9 mouse cellular contexts compared by ENCODE assay signal in the genomic region with DNA sequence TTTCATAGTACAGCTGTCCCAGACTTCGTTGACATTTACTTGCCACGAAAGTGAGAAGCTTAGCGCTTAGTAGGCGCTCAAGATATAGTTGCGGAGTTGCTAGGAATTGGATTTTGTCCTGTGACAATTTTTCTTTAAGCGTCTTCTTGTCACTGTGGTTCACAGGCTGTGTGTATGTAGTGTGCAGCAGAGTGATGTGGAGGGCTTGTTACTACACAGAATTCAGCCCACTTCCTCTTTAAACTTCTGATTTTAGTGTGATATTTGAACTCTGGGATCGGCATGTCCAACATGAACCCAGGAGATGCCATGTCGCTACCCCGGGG. TPM values are rescaled to one million over a fixed set of nuclear protein-coding genes. Genes with fewer than 3 reads are reported as not detected.
DNase-seq lines count a peak whose midpoint lies in the region; ATAC-seq lines count a peak whose summit lies in the region.
"Had no signal": no experiment of that assay in that cellular context is flagged by ENCODE, and none has a peak within 500 bp of the region (broad histone marks: within the 10 kb centered on the region; RNA-seq: fewer than 3 reads in every experiment).

No protein-coding gene starts in this region.

- no peak for ATAC-seq in heart, embryonic 16.5 days (replicated peaks; ENCODE audit: extremely low read depth, insufficient read depth, low FRiP score)
- peak; percentile 9; the same call in 1 of the 2 replicates for ATAC-seq in hindbrain, embryonic 14.5 days (ENCODE audit: low FRiP score)
- 0 out of 2 replicates have a peak, but pooled peaks have one; percentile 1 for ATAC-seq in midbrain, embryonic 14.5 days (ENCODE audit: low FRiP score, low TSS enrichment)

- peak overlapping the region; percentile 87 for H3K4me2 ChIP-seq in heart, embryonic 16.5 days (ENCODE audit: low read depth, low read length)
- peak overlapping the region; percentile 70 for H3K4me2 ChIP-seq in hindbrain, embryonic 14.5 days (replicated peaks)
- peak overlapping the region; percentile 85 for H3K4me2 ChIP-seq in midbrain, embryonic 14.5 days (ENCODE audit: low read length)

- DNase-seq in heart, postnatal 25 days (ENCODE audit: low spot score) = no peak
- DNase-seq in MEL-GATA-1-ER (ENCODE audit: extremely low read depth, low read depth) = peak; percentile 31
- no peak for DNase-seq in hindbrain, embryonic 14.5 days (ENCODE audit: low spot score)
- DNase-seq in midbrain, embryonic 14.5 days = no peak
- DNase-seq in gastrocnemius, postnatal 25 days = no peak
- no peak for DNase-seq in adrenal gland, adult 8-10 months
- no peak for DNase-seq in right cerebral cortex, postnatal 36 days (ENCODE audit: low spot score in 2 of 2)

- peak overlapping the region; percentile 90 for H3K4me3 ChIP-seq in heart, embryonic 16.5 days (ENCODE audit: low read length)
- H3K4me3 ChIP-seq in hindbrain, embryonic 14.5 days (replicated peaks; ENCODE audit: low read length) = peak overlapping the region; percentile 54
- peak overlapping the region; percentile 77 for H3K4me3 ChIP-seq in midbrain, embryonic 14.5 days (replicated peaks; ENCODE audit: low read depth, low read length)

- H3K9ac ChIP-seq in heart, embryonic 16.5 days (ENCODE audit: low read length) = peak overlapping the region; percentile 91
- peak overlapping the region; percentile 65 for H3K9ac ChIP-seq in hindbrain, embryonic 14.5 days
- peak overlapping the region; percentile 74 for H3K9ac ChIP-seq in midbrain, embryonic 14.5 days (replicated peaks; ENCODE audit: low read length)

- H3K36me3 ChIP-seq in heart, embryonic 16.5 days (ENCODE audit: control insufficient read depth, insufficient read depth) = no peaks in the 10 kb centered on the region
- H3K36me3 ChIP-seq in hindbrain, embryonic 14.5 days (replicated peaks; ENCODE audit: control insufficient read depth, insufficient read depth) = no peaks in the 10 kb centered on the region
- H3K36me3 ChIP-seq in midbrain, embryonic 14.5 days (ENCODE audit: control insufficient read depth, insufficient read depth, low read length) = no peaks in the 10 kb centered on the region

- no peaks in the 10 kb centered on the region for H3K27me3 ChIP-seq in heart, embryonic 16.5 days (ENCODE audit: control insufficient read depth, insufficient read depth, low read length)
- H3K27me3 ChIP-seq in hindbrain, embryonic 14.5 days (ENCODE audit: control insufficient read depth, insufficient read depth, low read length) = no peaks in the 10 kb centered on the region
- H3K27me3 ChIP-seq in midbrain, embryonic 14.5 days (ENCODE audit: control insufficient read depth, insufficient read depth, low read length) = no peaks in the 10 kb centered on the region

- H3K27ac ChIP-seq in heart, embryonic 16.5 days (ENCODE audit: low read length) = peak overlapping the region; percentile 78
- H3K27ac ChIP-seq in hindbrain, embryonic 14.5 days = 0 out of 2 replicates have a peak overlapping the region, but pooled peaks have one; percentile 76
- H3K27ac ChIP-seq in midbrain, embryonic 14.5 days (replicated peaks; ENCODE audit: low read depth, low read length) = no peak overlapping the region

- H3K4me1 ChIP-seq in heart, embryonic 16.5 days (ENCODE audit: control insufficient read depth, insufficient read depth, low read length) = peaks cover 4% of the 10 kb centered on the region; the same call in 1 of the 2 replicates
- H3K4me1 ChIP-seq in hindbrain, embryonic 14.5 days (replicated peaks; ENCODE audit: control insufficient read depth, insufficient read depth, low read length) = peaks cover 7% of the 10 kb centered on the region; the same call in 1 of the 2 replicates
- no peaks in the 10 kb centered on the region for H3K4me1 ChIP-seq in midbrain, embryonic 14.5 days (ENCODE audit: control insufficient read depth, insufficient read depth, low read length)

- 41% methylated on average over 9 of the region's 9 CpGs for WGBS in heart, embryonic 16.5 days
- WGBS in hindbrain, embryonic 14.5 days = 53% methylated on average over 9 of the region's 9 CpGs
- 49% methylated on average over 9 of the region's 9 CpGs for WGBS in midbrain, embryonic 14.5 days

- intact Hi-C loops in heart, postnatal 25 days (cut with DNase I) = no loop called here

- no peaks in the 10 kb centered on the region for H3K9me3 ChIP-seq in heart, embryonic 16.5 days (replicated peaks; ENCODE audit: control insufficient read depth, low read length)
- H3K9me3 ChIP-seq in hindbrain, embryonic 14.5 days (ENCODE audit: control insufficient read depth, low read length) = no peaks in the 10 kb centered on the region
- H3K9me3 ChIP-seq in midbrain, embryonic 14.5 days (ENCODE audit: control insufficient read depth, low read length) = no peaks in the 10 kb centered on the region

RNA-seq across cellular contexts. Expression of a gene that starts 0.7 kb away (rescaled TPM):
- polyA plus RNA-seq in heart, embryonic 16.5 days (2015; fragmentation: Nextera tagmentation; extraction: Ambion mirVana) = 21.8 and 23.4 TPM in 2 replicates
- total RNA-seq in heart, postnatal 25 days (2021) = 10 to 100 TPM; 25.5 to 27.3 TPM
- polyA plus RNA-seq in hindbrain, embryonic 14.5 days (2014; fragmentation: Nextera tagmentation; extraction: Ambion mirVana) = 31.3 and 33.9 TPM in 2 replicates
- polyA plus RNA-seq in midbrain, embryonic 14.5 days (2014; fragmentation: Nextera tagmentation; extraction: Ambion mirVana) = 28.6 and 31.3 TPM in 2 replicates
- total RNA-seq in gastrocnemius, postnatal 25 days (2021) = 10 to 100 TPM; 13.9 to 19.0 TPM
- total RNA-seq in adrenal gland, adult 8-10 months (2022) = 10 to 100 TPM; 24.3 to 26.0 (median 25.0) TPM

RNA-seq across cellular contexts. Expression of a gene that starts 37.3 kb away (rescaled TPM):
- not detected in 2 replicates for polyA plus RNA-seq in heart, embryonic 16.5 days (2015; fragmentation: Nextera tagmentation; extraction: Ambion mirVana)
- not detected for total RNA-seq in heart, postnatal 25 days (2021)
- not detected in 2 replicates for polyA plus RNA-seq in hindbrain, embryonic 14.5 days (2014; fragmentation: Nextera tagmentation; extraction: Ambion mirVana)
- polyA plus RNA-seq in midbrain, embryonic 14.5 days (2014; fragmentation: Nextera tagmentation; extraction: Ambion mirVana) = not detected in 2 replicates
- total RNA-seq in gastrocnemius, postnatal 25 days (2021) = not detected
- not detected for total RNA-seq in adrenal gland, adult 8-10 months (2022)
- polyA plus RNA-seq: large intestine, adult 2 months had no signal
